Mouse (Mus musculus): Measurements from ENCODE around the gene Ghdc. TPM values are rescaled to one million over a fixed set of nuclear protein-coding genes. Genes with fewer than 3 reads are reported as not detected.
A peak's percentile ranks its signal among the peaks of the same experiment; 100 is the strongest.

The Ghdc gene
- polyA plus RNA-seq, 1 experiment: 5.5 TPM

DNA sequence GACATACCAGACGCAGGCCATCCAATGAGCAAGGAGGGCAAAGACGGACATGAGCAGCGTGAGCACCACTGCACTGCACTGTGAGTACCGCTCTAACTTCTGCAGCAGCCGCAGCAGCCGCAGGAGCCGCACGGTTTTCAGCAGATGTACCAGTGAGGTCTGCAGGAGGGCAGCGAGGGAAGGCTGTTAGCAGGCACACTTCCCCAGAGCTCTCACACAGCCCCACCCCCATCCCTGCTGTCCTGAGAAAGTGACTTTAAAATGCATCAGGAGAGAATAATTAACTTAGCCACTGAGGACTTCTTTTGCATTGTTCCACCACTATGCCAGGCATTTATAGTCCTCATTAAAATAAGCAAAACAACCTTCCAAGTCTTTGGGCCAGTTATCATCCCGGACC lies 18.5 kb downstream of the Ghdc start:
- Histone ChIP-seq H3K79me3 (ENCODE audit: low read depth) (no peaks in the 10 kb centered on the region), H3K4me3 (ENCODE audit: insufficient read depth, poor library complexity, severe bottlenecking) (no peak overlapping the region), H3K36me3 (ENCODE audit: control insufficient read depth, insufficient read depth) (no peaks in the 10 kb centered on the region), H3K79me2 (ENCODE audit: control insufficient read depth, insufficient read depth) (no peaks in the 10 kb centered on the region), H3ac (ENCODE audit: control insufficient read depth, insufficient read length, low read depth) (no peak overlapping the region), H3K27me3 (ENCODE audit: control insufficient read depth, insufficient read depth, insufficient read length) (peaks cover 87% of the 10 kb centered on the region)
- TF ChIP-seq CEBPB (IDR thresholded peaks at IDR 0.05; ENCODE audit: low read depth) (no peak), MYOD1 (IDR thresholded peaks at IDR 0.05; ENCODE audit: control insufficient read depth, insufficient read length, low read depth) (no peak)

DNA sequence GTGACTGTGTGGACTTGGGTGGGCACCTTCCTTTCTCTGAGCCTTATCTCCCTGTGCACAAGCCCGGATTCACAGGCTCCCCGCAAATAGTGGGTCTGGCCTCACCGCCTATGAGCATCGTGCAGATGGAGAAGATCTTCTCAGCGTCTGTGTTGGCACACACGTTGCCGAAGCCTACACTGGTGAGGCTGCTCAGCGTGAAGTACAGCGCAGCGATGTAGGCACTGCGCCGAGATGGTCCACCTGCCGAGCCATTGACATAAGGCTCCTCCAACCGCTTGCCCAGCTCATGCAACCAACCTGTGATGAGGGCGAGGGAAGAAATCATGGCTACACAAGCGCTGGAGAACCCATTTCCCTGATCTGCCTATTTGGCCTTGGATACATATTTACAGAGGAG lies 20.6 kb downstream of the Ghdc start:
- no peak overlapping the region for H3K4me3 ChIP-seq (ENCODE audit: insufficient read depth, poor library complexity, severe bottlenecking)
- H3K27me3 ChIP-seq (ENCODE audit: control insufficient read depth, insufficient read depth, insufficient read length): peaks cover 84% of the 10 kb centered on the region
- no peak overlapping the region for H3ac ChIP-seq (ENCODE audit: control insufficient read depth, insufficient read length, low read depth)
- H3K36me3 ChIP-seq (ENCODE audit: control insufficient read depth, insufficient read depth): no peaks in the 10 kb centered on the region
- no peaks in the 10 kb centered on the region for H3K79me2 ChIP-seq (ENCODE audit: control insufficient read depth, insufficient read depth)
- TF ChIP-seq MYOD1 (IDR thresholded peaks at IDR 0.05; ENCODE audit: control insufficient read depth, insufficient read length, low read depth) (no peak), CTCF (IDR thresholded peaks at IDR 0.05; ENCODE audit: control insufficient read depth, insufficient read depth, insufficient read length) (no peak), MAX (IDR thresholded peaks at IDR 0.05) (no peak), CEBPB (IDR thresholded peaks at IDR 0.05; ENCODE audit: low read depth) (no peak), USF1 (IDR thresholded peaks at IDR 0.05; ENCODE audit: low read depth) (no peak), MYOG (IDR thresholded peaks at IDR 0.05; ENCODE audit: control insufficient read depth, extremely low read depth, insufficient read length) (no peak)
- no peaks in the 10 kb centered on the region for H3K79me3 ChIP-seq (ENCODE audit: low read depth)

DNA sequence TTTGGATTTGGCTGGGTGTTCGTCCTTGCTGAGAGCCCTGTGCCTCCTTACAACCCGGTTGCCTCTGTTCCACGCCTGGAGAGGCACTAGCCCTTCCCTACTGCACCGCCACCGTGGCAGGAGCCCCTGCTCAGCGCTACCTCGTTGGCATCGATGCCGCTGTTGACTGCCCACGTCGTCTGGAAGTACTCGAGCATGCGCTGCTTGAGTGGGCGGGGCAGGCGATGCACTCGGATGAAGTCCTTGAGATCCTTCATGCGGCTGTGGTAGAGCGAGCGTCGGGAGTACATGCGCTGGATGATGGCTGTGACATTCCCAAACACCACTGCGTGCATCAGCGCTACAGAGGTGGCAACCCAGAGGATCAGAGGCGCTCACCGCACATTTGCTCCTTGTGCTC lies 21.3 kb downstream of the Ghdc start:
- Histone ChIP-seq H3K79me2 (ENCODE audit: control insufficient read depth, insufficient read depth) (no peaks in the 10 kb centered on the region), H3K4me3 (ENCODE audit: insufficient read depth, poor library complexity, severe bottlenecking) (no peak overlapping the region), H3K27me3 (ENCODE audit: control insufficient read depth, insufficient read depth, insufficient read length) (peaks cover 78% of the 10 kb centered on the region), H3K79me3 (ENCODE audit: low read depth) (no peaks in the 10 kb centered on the region), H3K36me3 (ENCODE audit: control insufficient read depth, insufficient read depth) (no peaks in the 10 kb centered on the region), H3ac (ENCODE audit: control insufficient read depth, insufficient read length, low read depth) (no peak overlapping the region)
- TF ChIP-seq FOSL1 (IDR thresholded peaks at IDR 0.05; ENCODE audit: insufficient read depth, low read length, poor library complexity, severe bottlenecking): no peak
- no peak for TF ChIP-seq CEBPB (IDR thresholded peaks at IDR 0.05; ENCODE audit: low read depth)

DNA sequence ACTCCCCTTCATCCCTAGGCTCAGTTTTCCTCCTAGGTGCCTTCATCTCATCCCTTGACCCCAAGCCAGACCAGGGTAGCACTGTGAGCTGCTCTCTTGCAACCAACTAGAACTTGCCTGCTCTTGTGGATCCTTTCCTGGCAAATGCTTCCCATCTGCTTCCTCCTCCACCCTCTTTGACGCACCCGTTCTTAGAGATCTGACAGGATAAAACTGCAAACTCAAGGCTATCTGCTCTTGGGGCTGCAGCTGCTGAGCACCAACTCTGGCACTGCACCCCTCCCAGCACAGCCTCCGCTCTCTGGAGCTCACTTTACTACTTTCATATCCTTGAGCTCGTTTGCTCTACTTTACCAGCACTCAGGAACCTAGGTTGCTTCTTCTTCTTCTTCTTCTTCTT lies 22.1 kb downstream of the Ghdc start:
- Histone ChIP-seq H3ac (ENCODE audit: control insufficient read depth, insufficient read length, low read depth) (no peak overlapping the region), H3K4me3 (ENCODE audit: insufficient read depth, poor library complexity, severe bottlenecking) (peak overlapping the region; percentile 11), H3K79me2 (ENCODE audit: control insufficient read depth, insufficient read depth) (no peaks in the 10 kb centered on the region), H3K36me3 (ENCODE audit: control insufficient read depth, insufficient read depth) (no peaks in the 10 kb centered on the region), H3K27me3 (ENCODE audit: control insufficient read depth, insufficient read depth, insufficient read length) (peaks cover 73% of the 10 kb centered on the region), H3K79me3 (ENCODE audit: low read depth) (no peaks in the 10 kb centered on the region)
- no peak for TF ChIP-seq MAX (IDR thresholded peaks at IDR 0.05)
- TF ChIP-seq MYOD1 (IDR thresholded peaks at IDR 0.05; ENCODE audit: control insufficient read depth, insufficient read length, low read depth): no peak
- no peak for TF ChIP-seq USF1 (IDR thresholded peaks at IDR 0.05; ENCODE audit: low read depth)
- no peak for TF ChIP-seq CTCF (IDR thresholded peaks at IDR 0.05; ENCODE audit: control insufficient read depth, insufficient read depth, insufficient read length)
- no peak for TF ChIP-seq MYOG (IDR thresholded peaks at IDR 0.05; ENCODE audit: control insufficient read depth, extremely low read depth, insufficient read length)
- no peak for TF ChIP-seq FOSL1 (IDR thresholded peaks at IDR 0.05; ENCODE audit: insufficient read depth, low read length, poor library complexity, severe bottlenecking)
- TF ChIP-seq CEBPB (IDR thresholded peaks at IDR 0.05; ENCODE audit: low read depth): no peak

DNA sequence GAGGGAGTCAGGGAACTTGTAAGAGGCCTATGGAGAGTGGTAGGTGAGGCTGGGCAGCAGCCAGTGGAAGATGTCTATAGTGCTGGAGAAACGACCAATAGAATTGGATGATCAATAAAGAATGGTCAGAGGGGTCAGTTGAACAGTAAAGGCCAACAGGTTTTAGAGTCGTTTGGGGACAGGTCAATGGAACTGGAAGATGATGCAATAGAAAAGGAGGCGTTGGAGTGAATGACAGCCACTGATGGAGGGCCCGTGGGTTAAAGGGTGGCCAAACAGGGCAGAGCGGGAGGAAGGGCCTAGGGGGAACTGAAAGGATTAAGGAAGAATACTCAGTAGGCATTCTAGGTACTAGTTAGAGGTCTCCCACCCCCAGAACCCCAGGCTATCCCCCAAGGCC lies 23.6 kb downstream of the Ghdc start:
- H3K36me3 ChIP-seq (ENCODE audit: control insufficient read depth, insufficient read depth): no peaks in the 10 kb centered on the region
- H3K79me2 ChIP-seq (ENCODE audit: control insufficient read depth, insufficient read depth): no peaks in the 10 kb centered on the region
- H3K4me3 ChIP-seq (ENCODE audit: insufficient read depth, poor library complexity, severe bottlenecking): no peak overlapping the region
- TF ChIP-seq MYOD1 (IDR thresholded peaks at IDR 0.05; ENCODE audit: control insufficient read depth, insufficient read length, low read depth) (no peak), USF1 (IDR thresholded peaks at IDR 0.05; ENCODE audit: low read depth) (no peak), CTCF (IDR thresholded peaks at IDR 0.05; ENCODE audit: control insufficient read depth, insufficient read depth, insufficient read length) (no peak), MAX (IDR thresholded peaks at IDR 0.05) (no peak)
- H3K27me3 ChIP-seq (ENCODE audit: control insufficient read depth, insufficient read depth, insufficient read length): peaks cover 65% of the 10 kb centered on the region
- no peaks in the 10 kb centered on the region for H3K79me3 ChIP-seq (ENCODE audit: low read depth)
- H3ac ChIP-seq (ENCODE audit: control insufficient read depth, insufficient read length, low read depth): no peak overlapping the region

DNA sequence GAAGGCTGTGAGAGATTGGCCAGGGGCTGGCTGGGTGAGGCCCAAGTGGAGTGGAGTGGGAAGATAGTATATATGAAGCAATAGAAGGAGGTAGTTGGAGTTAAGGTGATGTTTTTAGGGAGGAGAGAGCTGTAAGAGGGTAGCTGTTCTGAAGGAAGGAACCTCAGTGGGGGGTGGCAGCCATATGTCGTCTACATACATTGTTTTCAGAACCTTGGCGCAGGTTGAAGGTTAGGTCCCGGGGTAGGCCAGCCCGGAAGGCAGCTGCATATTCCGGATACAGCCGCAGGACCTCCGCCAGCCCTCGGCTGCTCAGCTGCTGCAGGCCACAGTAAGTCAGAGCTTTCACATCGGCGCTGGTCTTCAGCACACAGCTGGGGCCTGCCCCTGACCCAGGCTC lies 24.2 kb downstream of the Ghdc start:
- no peak overlapping the region for H3K4me3 ChIP-seq (ENCODE audit: insufficient read depth, poor library complexity, severe bottlenecking)
- H3K79me3 ChIP-seq (ENCODE audit: low read depth): no peaks in the 10 kb centered on the region
- no peak for TF ChIP-seq CEBPB (IDR thresholded peaks at IDR 0.05; ENCODE audit: low read depth)
- TF ChIP-seq MYOG (IDR thresholded peaks at IDR 0.05; ENCODE audit: control insufficient read depth, extremely low read depth, insufficient read length): no peak
- peaks cover 59% of the 10 kb centered on the region for H3K27me3 ChIP-seq (ENCODE audit: control insufficient read depth, insufficient read depth, insufficient read length)
- no peak overlapping the region for H3ac ChIP-seq (ENCODE audit: control insufficient read depth, insufficient read length, low read depth)
- no peaks in the 10 kb centered on the region for H3K36me3 ChIP-seq (ENCODE audit: control insufficient read depth, insufficient read depth)
- H3K79me2 ChIP-seq (ENCODE audit: control insufficient read depth, insufficient read depth): no peaks in the 10 kb centered on the region

DNA sequence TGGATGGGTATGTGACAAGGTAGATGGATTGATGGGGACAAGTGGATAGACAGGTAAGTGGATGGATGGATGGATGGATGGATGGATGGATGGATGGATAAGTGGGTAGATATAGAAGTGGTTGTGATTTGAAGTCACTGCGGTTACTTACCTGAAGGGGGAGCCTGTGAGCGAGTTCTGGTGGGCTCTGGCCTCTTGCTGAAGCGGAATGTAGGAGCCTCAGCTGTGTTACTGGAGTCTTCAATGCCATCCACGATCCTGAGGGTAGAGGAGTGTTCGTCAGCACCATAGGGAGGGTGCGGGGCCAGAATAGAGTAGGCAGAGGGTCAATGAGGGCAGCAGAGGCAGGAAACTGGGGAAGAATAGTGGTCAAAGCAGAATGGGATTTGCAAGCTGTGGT lies 25.7 kb downstream of the Ghdc start:
- H3ac ChIP-seq (ENCODE audit: control insufficient read depth, insufficient read length, low read depth): no peak overlapping the region
- no peaks in the 10 kb centered on the region for H3K36me3 ChIP-seq (ENCODE audit: control insufficient read depth, insufficient read depth)
- no peak for TF ChIP-seq MYOG (IDR thresholded peaks at IDR 0.05; ENCODE audit: control insufficient read depth, extremely low read depth, insufficient read length)
- no peak for TF ChIP-seq FOSL1 (IDR thresholded peaks at IDR 0.05; ENCODE audit: insufficient read depth, low read length, poor library complexity, severe bottlenecking)
- TF ChIP-seq MYOD1 (IDR thresholded peaks at IDR 0.05; ENCODE audit: control insufficient read depth, insufficient read length, low read depth): no peak
- no peak for TF ChIP-seq MAX (IDR thresholded peaks at IDR 0.05)
- no peak for TF ChIP-seq USF1 (IDR thresholded peaks at IDR 0.05; ENCODE audit: low read depth)
- H3K4me3 ChIP-seq (ENCODE audit: insufficient read depth, poor library complexity, severe bottlenecking): no peak overlapping the region
- peaks cover 50% of the 10 kb centered on the region for H3K27me3 ChIP-seq (ENCODE audit: control insufficient read depth, insufficient read depth, insufficient read length)
- H3K79me3 ChIP-seq (ENCODE audit: low read depth): no peaks in the 10 kb centered on the region
- no peaks in the 10 kb centered on the region for H3K79me2 ChIP-seq (ENCODE audit: control insufficient read depth, insufficient read depth)
